Mouse (Mus musculus) retina, postnatal 1 day (tissue): ENCODE results near the gene Slc31a1.

Source experiments
- DNase-seq: peaks from one replicate; pipeline ENCODE4 v3.0.0-alpha.2; 2012

Gene Slc31a1

GRCm38 (mm10) chr4:62360088-62360804 lies at the start of gene Slc31a1, which contains the start of gene Fkbp15:
Gene Slc31a1, plus strand, starts transcription at chr4:62360727.
Gene Fkbp15, minus strand, starts transcription at chr4:62360548.
- DNase-seq: peak; percentile 99

- DNase-seq: no peak
Observed at GRCm38 (mm10) chr4:62312821-62313220, 47.7 kb upstream of the Slc31a1 start.

GRCm38 (mm10) chr4:62313641-62314211 lies 46.8 kb upstream of the Slc31a1 start:
- no peak for DNase-seq

GRCm38 (mm10) chr4:62314516-62314915 lies 46.0 kb upstream of the Slc31a1 start:
- DNase-seq: no peak

GRCm38 (mm10) chr4:62316456-62316855 lies 44.1 kb upstream of the Slc31a1 start:
- no peak for DNase-seq

- DNase-seq: no peak
Observed at GRCm38 (mm10) chr4:62318294-62318693, 42.2 kb upstream of the Slc31a1 start.

- no peak for DNase-seq
Observed at GRCm38 (mm10) chr4:62322684-62323083, 37.8 kb upstream of the Slc31a1 start.

- no peak for DNase-seq
Observed at GRCm38 (mm10) chr4:62326111-62326510, 34.4 kb upstream of the Slc31a1 start.

GRCm38 (mm10) chr4:62328941-62329660 lies 31.4 kb upstream of the Slc31a1 start:
- DNase-seq: no peak

- peak; percentile 3 for DNase-seq
Observed at GRCm38 (mm10) chr4:62331977-62332376, 28.6 kb upstream of the Slc31a1 start.

- DNase-seq: no peak
Observed at GRCm38 (mm10) chr4:62338536-62338935, 22.0 kb upstream of the Slc31a1 start.

- peak; percentile 24 for DNase-seq
Observed at GRCm38 (mm10) chr4:62344000-62344399, 16.5 kb upstream of the Slc31a1 start.

- no peak for DNase-seq
Observed at GRCm38 (mm10) chr4:62345827-62346226, 14.7 kb upstream of the Slc31a1 start.

GRCm38 (mm10) chr4:62347605-62348328 lies 12.8 kb upstream of the Slc31a1 start:
- no peak for DNase-seq

GRCm38 (mm10) chr4:62348329-62348705 lies 12.2 kb upstream of the Slc31a1 start:
- DNase-seq: no peak

GRCm38 (mm10) chr4:62349371-62349770 lies 11.2 kb upstream of the Slc31a1 start:
- no peak for DNase-seq

GRCm38 (mm10) chr4:62357631-62358148 lies 2.8 kb upstream of the Slc31a1 start:
- no peak for DNase-seq

- no peak for DNase-seq
Observed at GRCm38 (mm10) chr4:62359256-62359775, 1.2 kb upstream of the Slc31a1 start.

- no peak for DNase-seq
Observed at GRCm38 (mm10) chr4:62360805-62361455, 403 bp downstream of the Slc31a1 start.

- DNase-seq: no peak
Observed at GRCm38 (mm10) chr4:62361571-62361970, 1.0 kb downstream of the Slc31a1 start.

- no peak for DNase-seq
Observed at GRCm38 (mm10) chr4:62361997-62362396, 1.5 kb downstream of the Slc31a1 start.

- DNase-seq: no peak
Observed at GRCm38 (mm10) chr4:62362437-62362836, 1.9 kb downstream of the Slc31a1 start.
